Mouse (Mus musculus): ENCODE data around the gene Kirrel. TPM values are rescaled to one million over a fixed set of nuclear protein-coding genes. Genes with fewer than 3 reads are reported as not detected.

Kirrel gene
- total RNA-seq, 1 experiment from 2014 or later = not detected

- no peak for ATAC-seq (ENCODE audit: extremely low read depth, insufficient number of reproducible peaks, low FRiP score, poor library complexity, severe bottlenecking)
Observed at GRCm38 (mm10) chr3:87169402-87170015, 5.0 kb downstream of the Kirrel start.

GRCm38 (mm10) chr3:87168756-87169155 lies 5.8 kb downstream of the Kirrel start:
- ATAC-seq (ENCODE audit: extremely low read depth, insufficient number of reproducible peaks, low FRiP score, poor library complexity, severe bottlenecking) = no peak

GRCm38 (mm10) chr3:87167621-87168020 lies 6.9 kb downstream of the Kirrel start:
- ATAC-seq (ENCODE audit: extremely low read depth, insufficient number of reproducible peaks, low FRiP score, poor library complexity, severe bottlenecking) = no peak

GRCm38 (mm10) chr3:87165291-87165881 lies 9.2 kb downstream of the Kirrel start:
- no peak for ATAC-seq (ENCODE audit: extremely low read depth, insufficient number of reproducible peaks, low FRiP score, poor library complexity, severe bottlenecking)

- ATAC-seq (ENCODE audit: extremely low read depth, insufficient number of reproducible peaks, low FRiP score, poor library complexity, severe bottlenecking) = no peak
Observed at GRCm38 (mm10) chr3:87164099-87164815, 10.3 kb downstream of the Kirrel start.

GRCm38 (mm10) chr3:87163116-87163515 lies 11.4 kb downstream of the Kirrel start:
- ATAC-seq (ENCODE audit: extremely low read depth, insufficient number of reproducible peaks, low FRiP score, poor library complexity, severe bottlenecking) = no peak

GRCm38 (mm10) chr3:87162380-87162779 lies 12.2 kb downstream of the Kirrel start:
- ATAC-seq (ENCODE audit: extremely low read depth, insufficient number of reproducible peaks, low FRiP score, poor library complexity, severe bottlenecking) = no peak

GRCm38 (mm10) chr3:87161601-87162000 lies 12.9 kb downstream of the Kirrel start:
- no peak for ATAC-seq (ENCODE audit: extremely low read depth, insufficient number of reproducible peaks, low FRiP score, poor library complexity, severe bottlenecking)

- ATAC-seq (ENCODE audit: extremely low read depth, insufficient number of reproducible peaks, low FRiP score, poor library complexity, severe bottlenecking) = no peak
Observed at GRCm38 (mm10) chr3:87160819-87161509, 13.6 kb downstream of the Kirrel start.

- ATAC-seq (ENCODE audit: extremely low read depth, insufficient number of reproducible peaks, low FRiP score, poor library complexity, severe bottlenecking) = no peak
Observed at GRCm38 (mm10) chr3:87159190-87159589, 15.4 kb downstream of the Kirrel start.

- ATAC-seq (ENCODE audit: extremely low read depth, insufficient number of reproducible peaks, low FRiP score, poor library complexity, severe bottlenecking) = no peak
Observed at GRCm38 (mm10) chr3:87157767-87158291, 16.7 kb downstream of the Kirrel start.

- no peak for ATAC-seq (ENCODE audit: extremely low read depth, insufficient number of reproducible peaks, low FRiP score, poor library complexity, severe bottlenecking)
Observed at GRCm38 (mm10) chr3:87157297-87157696, 17.2 kb downstream of the Kirrel start.

- ATAC-seq (ENCODE audit: extremely low read depth, insufficient number of reproducible peaks, low FRiP score, poor library complexity, severe bottlenecking) = no peak
Observed at GRCm38 (mm10) chr3:87154398-87155287, 19.9 kb downstream of the Kirrel start.

GRCm38 (mm10) chr3:87153038-87153437 lies 21.5 kb downstream of the Kirrel start:
- ATAC-seq (ENCODE audit: extremely low read depth, insufficient number of reproducible peaks, low FRiP score, poor library complexity, severe bottlenecking) = no peak

- no peak for ATAC-seq (ENCODE audit: extremely low read depth, insufficient number of reproducible peaks, low FRiP score, poor library complexity, severe bottlenecking)
Observed at GRCm38 (mm10) chr3:87152111-87152738, 22.3 kb downstream of the Kirrel start.

- no peak for ATAC-seq (ENCODE audit: extremely low read depth, insufficient number of reproducible peaks, low FRiP score, poor library complexity, severe bottlenecking)
Observed at GRCm38 (mm10) chr3:87151294-87151826, 23.2 kb downstream of the Kirrel start.

GRCm38 (mm10) chr3:87150689-87151244 lies 23.8 kb downstream of the Kirrel start:
- ATAC-seq (ENCODE audit: extremely low read depth, insufficient number of reproducible peaks, low FRiP score, poor library complexity, severe bottlenecking) = no peak
